Mouse (Mus musculus): ENCODE results near the gene P2rx5. TPM values are rescaled to one million over a fixed set of nuclear protein-coding genes. Genes with fewer than 3 reads are reported as not detected.
A peak's percentile ranks its signal among the peaks of the same experiment; 100 is the strongest.

Gene P2rx5
- polyA plus RNA-seq, 1 experiment from 2014 or later, result 0.21 TPM

- WGBS, result 61% methylated on average over 11 of the region's 11 CpGs
- no peak overlapping the region for H3K4me3 ChIP-seq (replicated peaks)
- H3K9me3 ChIP-seq, result no peaks in the 10 kb centered on the region
- H3K4me1 ChIP-seq (replicated peaks), result no peaks in the 10 kb centered on the region
- no peak overlapping the region for H3K4me2 ChIP-seq
- no peak overlapping the region for H3K27ac ChIP-seq
- ATAC-seq (ENCODE audit: insufficient number of reproducible peaks, insufficient read depth, low FRiP score, low TSS enrichment, low read depth), result no peak
- no peak overlapping the region for H3K9ac ChIP-seq (replicated peaks)
- H3K36me3 ChIP-seq, result no peaks in the 10 kb centered on the region
- H3K27me3 ChIP-seq, result no peaks in the 10 kb centered on the region
Observed at GRCm38 (mm10) chr11:73146026-73146974, 13.9 kb upstream of the P2rx5 start.

DNA sequence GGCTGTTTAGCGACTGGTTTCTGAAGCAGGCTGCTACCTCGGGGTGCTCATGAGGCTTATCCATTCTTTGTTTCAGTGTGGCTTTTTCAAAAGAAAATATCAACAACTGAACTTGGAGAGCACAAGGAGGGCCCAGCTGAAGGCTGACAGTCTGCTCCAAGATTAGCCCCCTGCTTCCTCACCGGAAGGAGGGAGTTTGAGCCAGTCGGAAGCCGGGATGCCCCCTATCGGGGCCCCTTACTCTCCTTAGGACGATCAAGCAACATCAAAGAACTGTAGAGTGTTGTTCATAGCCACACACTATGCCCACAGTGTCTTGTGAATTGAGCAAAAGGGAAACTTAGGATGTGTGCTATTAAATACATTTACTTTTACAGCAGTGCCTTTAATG, 13.3 kb upstream of the P2rx5 start:
- Histone ChIP-seq H3K9me3 (no peaks in the 10 kb centered on the region), H3K27me3 (no peaks in the 10 kb centered on the region), H3K4me2 (no peak overlapping the region), H3K9ac (replicated peaks) (no peak overlapping the region), H3K27ac (no peak overlapping the region), H3K4me3 (replicated peaks) (no peak overlapping the region), H3K4me1 (replicated peaks) (no peaks in the 10 kb centered on the region), H3K36me3 (no peaks in the 10 kb centered on the region)
- WGBS, result 55% methylated on average over 7 of the region's 7 CpGs
- no peak for ATAC-seq (ENCODE audit: insufficient number of reproducible peaks, insufficient read depth, low FRiP score, low TSS enrichment, low read depth)

GRCm38 (mm10) chr11:73148209-73148608, 12.0 kb upstream of the P2rx5 start:
- Histone ChIP-seq H3K4me3 (replicated peaks) (no peak overlapping the region), H3K4me2 (no peak overlapping the region), H3K36me3 (no peaks in the 10 kb centered on the region), H3K9ac (replicated peaks) (no peak overlapping the region), H3K9me3 (no peaks in the 10 kb centered on the region), H3K4me1 (replicated peaks) (no peaks in the 10 kb centered on the region), H3K27me3 (no peaks in the 10 kb centered on the region), H3K27ac (no peak overlapping the region)
- 83% methylated on average over 9 of the region's 9 CpGs for WGBS
- no peak for ATAC-seq (ENCODE audit: insufficient number of reproducible peaks, insufficient read depth, low FRiP score, low TSS enrichment, low read depth)

GRCm38 (mm10) chr11:73155071-73155470, 5.2 kb upstream of the P2rx5 start:
- H3K4me1 ChIP-seq (replicated peaks), result no peaks in the 10 kb centered on the region
- H3K4me3 ChIP-seq (replicated peaks), result no peak overlapping the region
- no peak overlapping the region for H3K4me2 ChIP-seq
- H3K9me3 ChIP-seq, result no peaks in the 10 kb centered on the region
- no peak overlapping the region for H3K27ac ChIP-seq
- H3K36me3 ChIP-seq, result no peaks in the 10 kb centered on the region
- WGBS, result 74% methylated on average over 6 of the region's 6 CpGs
- no peak for ATAC-seq (ENCODE audit: insufficient number of reproducible peaks, insufficient read depth, low FRiP score, low TSS enrichment, low read depth)
- H3K27me3 ChIP-seq, result peaks cover 38% of the 10 kb centered on the region
- H3K9ac ChIP-seq (replicated peaks), result no peak overlapping the region

DNA sequence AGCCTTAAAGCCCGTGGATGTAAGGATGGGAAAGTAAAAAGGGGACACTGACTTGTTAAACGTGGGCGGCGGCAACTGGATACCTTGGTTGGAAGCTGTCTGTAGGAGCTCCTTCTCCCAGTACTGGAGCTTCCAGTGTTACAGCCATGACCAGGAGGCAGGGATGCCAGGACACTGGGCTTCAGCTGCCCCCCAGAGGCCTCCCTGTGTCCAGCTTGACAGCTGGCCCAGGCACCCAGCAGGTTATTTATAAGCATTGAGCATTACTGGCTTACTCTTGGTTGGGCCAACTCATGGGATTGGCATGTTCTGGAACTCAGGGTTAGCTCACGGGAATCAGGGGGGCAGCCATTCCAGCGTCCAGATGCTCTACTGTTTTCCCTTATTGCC, 585 bp downstream of the P2rx5 start:
- no peak for ATAC-seq (ENCODE audit: insufficient number of reproducible peaks, insufficient read depth, low FRiP score, low TSS enrichment, low read depth)
- Histone ChIP-seq H3K36me3 (no peaks in the 10 kb centered on the region), H3K4me3 (replicated peaks) (peak overlapping the region; percentile 49), H3K27ac (no peak overlapping the region), H3K4me2 (peak overlapping the region; percentile 89), H3K27me3 (peaks cover 48% of the 10 kb centered on the region), H3K9me3 (no peaks in the 10 kb centered on the region), H3K9ac (replicated peaks) (no peak overlapping the region), H3K4me1 (replicated peaks) (peaks cover 9% of the 10 kb centered on the region; the same call in 1 of the 2 replicates)
- WGBS, result 19% methylated on average over 6 of the region's 6 CpGs

DNA sequence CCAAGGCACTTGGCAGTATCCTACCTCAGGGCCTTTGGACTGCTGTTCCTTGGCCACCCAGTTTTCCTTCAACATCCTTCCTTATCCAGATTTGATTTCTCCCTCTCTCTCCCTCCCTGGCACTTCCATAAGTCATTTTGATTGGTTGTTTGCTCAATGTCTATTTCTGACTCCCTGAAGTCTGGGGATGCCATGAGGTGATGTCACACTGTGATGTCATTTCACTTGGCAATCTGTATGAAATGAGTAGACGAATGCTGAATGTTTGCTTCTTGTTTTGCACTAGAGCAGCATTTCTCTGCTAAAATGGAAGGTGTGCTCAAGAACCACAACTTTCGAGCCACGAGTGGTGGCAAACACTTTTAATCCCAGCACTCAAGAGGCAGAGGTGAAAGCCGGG, 1.4 kb downstream of the P2rx5 start:
- Histone ChIP-seq H3K36me3 (no peaks in the 10 kb centered on the region), H3K27me3 (peaks cover 46% of the 10 kb centered on the region), H3K4me2 (no peak overlapping the region), H3K4me1 (replicated peaks) (peaks cover 9% of the 10 kb centered on the region; the same call in 1 of the 2 replicates), H3K9me3 (no peaks in the 10 kb centered on the region), H3K9ac (replicated peaks) (no peak overlapping the region), H3K27ac (no peak overlapping the region), H3K4me3 (replicated peaks) (no peak overlapping the region)
- ATAC-seq (ENCODE audit: insufficient number of reproducible peaks, insufficient read depth, low FRiP score, low TSS enrichment, low read depth), result no peak
- 92% methylated on average over 4 of the region's 4 CpGs for WGBS

GRCm38 (mm10) chr11:73162284-73162683, 2.1 kb downstream of the P2rx5 start:
- no peak for ATAC-seq (ENCODE audit: insufficient number of reproducible peaks, insufficient read depth, low FRiP score, low TSS enrichment, low read depth)
- peaks cover 40% of the 10 kb centered on the region for H3K27me3 ChIP-seq
- H3K9ac ChIP-seq (replicated peaks), result no peak overlapping the region
- no peaks in the 10 kb centered on the region for H3K36me3 ChIP-seq
- 63% methylated on average over 5 of the region's 5 CpGs for WGBS
- H3K9me3 ChIP-seq, result no peaks in the 10 kb centered on the region
- H3K27ac ChIP-seq, result no peak overlapping the region
- H3K4me2 ChIP-seq, result no peak overlapping the region
- no peak overlapping the region for H3K4me3 ChIP-seq (replicated peaks)
- peaks cover 9% of the 10 kb centered on the region; the same call in 1 of the 2 replicates for H3K4me1 ChIP-seq (replicated peaks)

- H3K27me3 ChIP-seq, result no peaks in the 10 kb centered on the region
- no peak for ATAC-seq (ENCODE audit: insufficient number of reproducible peaks, insufficient read depth, low FRiP score, low TSS enrichment, low read depth)
- H3K27ac ChIP-seq, result no peak overlapping the region
- 0 out of 2 replicates have a peak, but pooled peaks cover 9% of the 10 kb centered on the region for H3K4me1 ChIP-seq (replicated peaks)
- H3K36me3 ChIP-seq, result peaks cover 15% of the 10 kb centered on the region; the same call in 1 of the 2 replicates
- H3K4me3 ChIP-seq (replicated peaks), result no peak overlapping the region
- H3K4me2 ChIP-seq, result no peak overlapping the region
- 81% methylated on average over 8 of the region's 8 CpGs for WGBS
- H3K9me3 ChIP-seq, result no peaks in the 10 kb centered on the region
- no peak overlapping the region for H3K9ac ChIP-seq (replicated peaks)
Observed at GRCm38 (mm10) chr11:73168071-73168470, 7.8 kb downstream of the P2rx5 start.

DNA sequence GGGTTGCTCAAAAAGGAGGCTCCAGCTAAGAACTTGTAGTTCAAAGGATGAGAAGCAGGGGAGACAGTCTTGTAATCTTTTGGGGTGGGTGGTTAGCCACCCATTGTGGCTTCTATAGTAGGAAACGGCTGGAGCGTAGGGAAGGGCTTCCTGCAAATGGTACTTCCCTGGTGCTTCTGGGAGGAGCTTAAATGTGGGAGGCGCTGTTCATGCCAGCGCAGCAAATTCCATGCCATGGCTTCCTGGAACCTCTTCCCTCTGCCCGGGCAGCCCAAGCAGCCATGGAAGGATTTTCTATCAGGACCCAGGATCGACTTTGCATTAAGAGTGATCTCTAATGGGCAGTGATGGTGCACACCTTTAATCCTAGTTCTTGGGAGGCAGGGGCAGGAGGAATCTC, 8.4 kb downstream of the P2rx5 start:
- ATAC-seq (ENCODE audit: insufficient number of reproducible peaks, insufficient read depth, low FRiP score, low TSS enrichment, low read depth), result no peak
- WGBS, result 81% methylated on average over 6 of the region's 6 CpGs
- H3K4me1 ChIP-seq (replicated peaks), result 0 out of 2 replicates have a peak, but pooled peaks cover 9% of the 10 kb centered on the region
- peaks cover 18% of the 10 kb centered on the region; the same call in 1 of the 2 replicates for H3K36me3 ChIP-seq
- no peak overlapping the region for H3K4me3 ChIP-seq (replicated peaks)
- H3K9ac ChIP-seq (replicated peaks), result no peak overlapping the region
- H3K27ac ChIP-seq, result no peak overlapping the region
- H3K9me3 ChIP-seq, result no peaks in the 10 kb centered on the region
- H3K27me3 ChIP-seq, result no peaks in the 10 kb centered on the region
- no peak overlapping the region for H3K4me2 ChIP-seq

- WGBS, result 45% methylated on average over 4 of the region's 4 CpGs
- Histone ChIP-seq H3K4me2 (no peak overlapping the region), H3K9me3 (no peaks in the 10 kb centered on the region), H3K4me3 (replicated peaks) (no peak overlapping the region), H3K36me3 (peaks cover 25% of the 10 kb centered on the region; the same call in 1 of the 2 replicates), H3K27me3 (no peaks in the 10 kb centered on the region), H3K9ac (replicated peaks) (no peak overlapping the region), H3K4me1 (replicated peaks) (0 out of 2 replicates have a peak, but pooled peaks cover 9% of the 10 kb centered on the region), H3K27ac (no peak overlapping the region)
- no peak for ATAC-seq (ENCODE audit: insufficient number of reproducible peaks, insufficient read depth, low FRiP score, low TSS enrichment, low read depth)
Observed at GRCm38 (mm10) chr11:73169231-73169630, 9.0 kb downstream of the P2rx5 start.

DNA sequence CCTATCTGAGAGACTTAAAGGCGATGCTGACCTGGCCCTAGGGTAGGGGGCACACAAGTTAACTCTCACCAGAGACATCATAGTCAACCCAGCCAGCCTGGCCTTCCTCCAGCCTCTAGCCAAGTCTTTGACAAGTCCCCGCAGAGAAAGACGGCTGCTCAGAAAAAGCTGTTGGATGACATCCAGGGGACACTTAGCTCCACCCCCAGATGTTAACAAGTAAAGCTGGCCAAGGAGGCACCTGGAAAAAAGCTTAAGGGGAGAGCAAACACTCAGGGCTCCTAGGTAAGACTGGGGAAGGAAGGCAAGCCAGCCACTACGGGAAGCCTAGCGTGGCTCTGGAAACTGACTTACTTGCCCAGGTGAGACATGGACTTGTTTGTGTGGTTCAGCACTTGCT, 12.0 kb downstream of the P2rx5 start:
- no peak for ATAC-seq (ENCODE audit: insufficient number of reproducible peaks, insufficient read depth, low FRiP score, low TSS enrichment, low read depth)
- no peak overlapping the region for H3K4me3 ChIP-seq (replicated peaks)
- H3K27me3 ChIP-seq, result no peaks in the 10 kb centered on the region
- H3K9ac ChIP-seq (replicated peaks), result no peak overlapping the region
- H3K4me2 ChIP-seq, result no peak overlapping the region
- peaks cover 33% of the 10 kb centered on the region; the same call in 1 of the 2 replicates for H3K36me3 ChIP-seq
- 64% methylated on average over 5 of the region's 5 CpGs for WGBS
- peak overlapping the region; percentile 12; the same call in 1 of the 2 replicates for H3K27ac ChIP-seq
- peaks cover 23% of the 10 kb centered on the region for H3K4me1 ChIP-seq (replicated peaks)
- no peaks in the 10 kb centered on the region for H3K9me3 ChIP-seq
